Mouse (Mus musculus): ENCODE measurements around the gene Il2rb. TPM values are rescaled to one million over a fixed set of nuclear protein-coding genes. Genes with fewer than 3 reads are reported as not detected.

The Il2rb gene
- total RNA-seq, 2 experiments from 2014 or later, result 0.17 to 0.18 TPM

- no peak for DNase-seq
These were observed 51.2 kb downstream of the Il2rb start for GRCm38 (mm10) chr15:78443857-78444256.

- no peak for DNase-seq
These were observed 52.8 kb downstream of the Il2rb start for GRCm38 (mm10) chr15:78442231-78442630.

- DNase-seq, result no peak
These were observed 56.1 kb downstream of the Il2rb start for GRCm38 (mm10) chr15:78438973-78439372.

- no peak for DNase-seq
These were observed 56.6 kb downstream of the Il2rb start for GRCm38 (mm10) chr15:78438505-78438904.

GRCm38 (mm10) chr15:78438018-78438394, 57.1 kb downstream of the Il2rb start:
- DNase-seq, result no peak

GRCm38 (mm10) chr15:78437237-78438017, 57.6 kb downstream of the Il2rb start:
- DNase-seq, result peak in 1 of 2 experiments; percentile 54

- peak; percentile 87 to 89 for DNase-seq
These were observed 58.5 kb downstream of the Il2rb start for GRCm38 (mm10) chr15:78436380-78437192.

- no peak for DNase-seq
These were observed 59.4 kb downstream of the Il2rb start for GRCm38 (mm10) chr15:78435681-78436080.

- no peak for DNase-seq
These were observed 60.1 kb downstream of the Il2rb start for GRCm38 (mm10) chr15:78434896-78435520.

GRCm38 (mm10) chr15:78431541-78432121, 63.4 kb downstream of the Il2rb start:
- no peak for DNase-seq

GRCm38 (mm10) chr15:78430874-78431273, 64.2 kb downstream of the Il2rb start:
- DNase-seq, result no peak

GRCm38 (mm10) chr15:78429871-78430622, 65.0 kb downstream of the Il2rb start:
- no peak for DNase-seq

Other genes starting within 250 kb of the Il2rb start
- gene Csf2rb2, start 189.6 kb downstream of the Il2rb start, total RNA-seq (2021), result 1 to 10 TPM; 1.4 to 1.5 TPM
- gene Csf2rb, start 169.5 kb downstream of the Il2rb start, total RNA-seq (2021), result 1 to 10 TPM; 1.1 to 2.1 TPM
- not detected for gene Tex33, start 99.4 kb downstream of the Il2rb start, total RNA-seq (2021)
- gene Tst, start 89.4 kb downstream of the Il2rb start, total RNA-seq (2021), result 10 to 100 TPM; 37.7 to 40.9 TPM
- gene Mpst, start 88.9 kb downstream of the Il2rb start, total RNA-seq (2021), result 10 to 100 TPM; 24.6 to 30.7 TPM
- gene Kctd17, start 66.7 kb downstream of the Il2rb start, total RNA-seq (2021), result 100 to 1,000 TPM; 248 TPM
- 1 to 10 TPM; 3.7 to 5.0 TPM for gene Tmprss6, start 26.6 kb downstream of the Il2rb start, total RNA-seq (2021)
- 1 to 10 TPM; 3.5 to 4.4 TPM for gene C1qtnf6, start 36.1 kb upstream of the Il2rb start, total RNA-seq (2021)
- gene Sstr3, start 49.4 kb upstream of the Il2rb start, total RNA-seq (2021), result 10 to 100 TPM; 21.6 to 25.1 TPM
- gene Rac2, start 77.5 kb upstream of the Il2rb start, total RNA-seq (2021), result 1 to 10 TPM; 2.0 to 2.7 TPM
- gene Cyth4, start 101.8 kb upstream of the Il2rb start, total RNA-seq (2021), result 10 to 100 TPM; 22.2 to 23.7 TPM
- gene Elfn2, start 223.5 kb upstream of the Il2rb start, total RNA-seq (2021), result 100 to 1,000 TPM; 181 to 207 TPM

Data from layer of hippocampus, postnatal 36 days (tissue).